Mouse (Mus musculus): Measurements from ENCODE around the gene Lif. TPM values are rescaled to one million over a fixed set of nuclear protein-coding genes. Genes with fewer than 3 reads are reported as not detected.

Gene Lif
- polyA plus RNA-seq, 1 experiment = 0.90 TPM

- Histone ChIP-seq H3K4me1 (ENCODE audit: control insufficient read depth, insufficient read depth, low read length) (0 out of 2 replicates have a peak, but pooled peaks cover 2% of the 10 kb centered on the region), H3K4me3 (ENCODE audit: insufficient read depth, low read length) (no peak overlapping the region), H3K27ac (ENCODE audit: insufficient read depth, low read length) (no peak overlapping the region)
- TF ChIP-seq POLR2A (IDR thresholded peaks at IDR 0.05; ENCODE audit: extremely low read depth, insufficient read depth, low read length) (no peak), CTCF (IDR thresholded peaks at IDR 0.05; ENCODE audit: extremely low read depth, insufficient read depth, low read length) (no peak)
Observed at GRCm38 (mm10) chr11:4292888-4293247, 35.5 kb downstream of the Lif start.

DNA sequence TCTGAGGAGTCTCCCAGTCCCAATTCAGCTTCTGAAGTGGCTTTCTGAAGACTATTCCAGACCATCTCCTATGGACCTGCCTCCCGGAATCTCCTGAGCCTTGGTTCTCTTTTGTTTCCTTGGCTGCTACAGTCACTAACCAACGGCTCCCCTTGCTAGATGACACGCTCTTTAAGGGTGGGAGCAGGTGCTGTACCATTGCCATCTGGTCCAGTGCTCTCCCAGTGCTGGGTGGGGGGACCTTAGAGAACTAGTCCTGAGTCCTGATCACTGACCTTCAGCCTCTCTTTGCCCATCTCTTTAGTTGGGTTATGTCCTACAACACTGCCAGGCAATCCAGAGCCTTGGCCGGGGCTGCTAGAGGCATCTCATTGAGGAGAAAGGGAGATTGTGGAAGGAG, 36.1 kb downstream of the Lif start:
- H3K27ac ChIP-seq (ENCODE audit: insufficient read depth, low read length) = no peak overlapping the region
- no peak for TF ChIP-seq CTCF (IDR thresholded peaks at IDR 0.05; ENCODE audit: extremely low read depth, insufficient read depth, low read length)
- no peak for TF ChIP-seq POLR2A (IDR thresholded peaks at IDR 0.05; ENCODE audit: extremely low read depth, insufficient read depth, low read length)
- no peak overlapping the region for H3K4me3 ChIP-seq (ENCODE audit: insufficient read depth, low read length)
- 0 out of 2 replicates have a peak, but pooled peaks cover 2% of the 10 kb centered on the region for H3K4me1 ChIP-seq (ENCODE audit: control insufficient read depth, insufficient read depth, low read length)

DNA sequence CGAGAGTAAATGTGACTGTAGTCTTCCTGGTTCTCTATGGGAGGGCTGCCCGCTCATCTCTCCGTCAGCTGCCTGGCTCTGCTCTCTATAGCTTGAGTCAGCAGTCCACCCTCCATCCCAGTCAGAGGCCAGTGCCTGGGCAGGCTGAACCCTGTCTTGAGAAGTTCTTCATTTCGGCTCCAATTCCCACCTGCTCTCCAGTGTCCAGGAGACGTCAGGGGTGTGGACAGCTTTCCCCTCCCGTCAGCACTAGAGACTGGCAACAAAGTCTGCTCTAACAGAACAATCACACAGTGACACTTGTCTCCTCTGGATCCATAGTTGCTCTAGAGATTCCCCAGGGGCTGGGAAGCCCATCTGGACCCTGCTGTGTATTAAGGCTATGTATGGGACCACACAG, 36.7 kb downstream of the Lif start:
- Histone ChIP-seq H3K4me1 (ENCODE audit: control insufficient read depth, insufficient read depth, low read length) (0 out of 2 replicates have a peak, but pooled peaks cover 2% of the 10 kb centered on the region), H3K27ac (ENCODE audit: insufficient read depth, low read length) (no peak overlapping the region), H3K4me3 (ENCODE audit: insufficient read depth, low read length) (no peak overlapping the region)
- TF ChIP-seq POLR2A (IDR thresholded peaks at IDR 0.05; ENCODE audit: extremely low read depth, insufficient read depth, low read length) = no peak
- TF ChIP-seq CTCF (IDR thresholded peaks at IDR 0.05; ENCODE audit: extremely low read depth, insufficient read depth, low read length) = no peak

- Histone ChIP-seq H3K4me3 (ENCODE audit: insufficient read depth, low read length) (no peak overlapping the region), H3K4me1 (ENCODE audit: control insufficient read depth, insufficient read depth, low read length) (0 out of 2 replicates have a peak, but pooled peaks cover 2% of the 10 kb centered on the region), H3K27ac (ENCODE audit: insufficient read depth, low read length) (no peak overlapping the region)
- TF ChIP-seq POLR2A (IDR thresholded peaks at IDR 0.05; ENCODE audit: extremely low read depth, insufficient read depth, low read length) = no peak
- no peak for TF ChIP-seq CTCF (IDR thresholded peaks at IDR 0.05; ENCODE audit: extremely low read depth, insufficient read depth, low read length)
Observed at GRCm38 (mm10) chr11:4294495-4295351, 37.4 kb downstream of the Lif start.

- Histone ChIP-seq H3K27ac (ENCODE audit: insufficient read depth, low read length) (no peak overlapping the region), H3K4me1 (ENCODE audit: control insufficient read depth, insufficient read depth, low read length) (0 out of 2 replicates have a peak, but pooled peaks cover 2% of the 10 kb centered on the region), H3K4me3 (ENCODE audit: insufficient read depth, low read length) (no peak overlapping the region)
- TF ChIP-seq POLR2A (IDR thresholded peaks at IDR 0.05; ENCODE audit: extremely low read depth, insufficient read depth, low read length) = no peak
- TF ChIP-seq CTCF (IDR thresholded peaks at IDR 0.05; ENCODE audit: extremely low read depth, insufficient read depth, low read length) = no peak
Observed at GRCm38 (mm10) chr11:4296610-4297275, 39.4 kb downstream of the Lif start.

GRCm38 (mm10) chr11:4297753-4298152, 40.4 kb downstream of the Lif start:
- Histone ChIP-seq H3K4me3 (ENCODE audit: insufficient read depth, low read length) (no peak overlapping the region), H3K4me1 (ENCODE audit: control insufficient read depth, insufficient read depth, low read length) (0 out of 2 replicates have a peak, but pooled peaks cover 2% of the 10 kb centered on the region), H3K27ac (ENCODE audit: insufficient read depth, low read length) (no peak overlapping the region)
- TF ChIP-seq POLR2A (IDR thresholded peaks at IDR 0.05; ENCODE audit: extremely low read depth, insufficient read depth, low read length) = no peak
- TF ChIP-seq CTCF (IDR thresholded peaks at IDR 0.05; ENCODE audit: extremely low read depth, insufficient read depth, low read length) = no peak

- H3K4me1 ChIP-seq (ENCODE audit: control insufficient read depth, insufficient read depth, low read length) = 0 out of 2 replicates have a peak, but pooled peaks cover 2% of the 10 kb centered on the region
- TF ChIP-seq CTCF (IDR thresholded peaks at IDR 0.05; ENCODE audit: extremely low read depth, insufficient read depth, low read length) (no peak), POLR2A (IDR thresholded peaks at IDR 0.05; ENCODE audit: extremely low read depth, insufficient read depth, low read length) (no peak)
- no peak overlapping the region for H3K27ac ChIP-seq (ENCODE audit: insufficient read depth, low read length)
- H3K4me3 ChIP-seq (ENCODE audit: insufficient read depth, low read length) = no peak overlapping the region
Observed at GRCm38 (mm10) chr11:4298615-4299014, 41.3 kb downstream of the Lif start.

GRCm38 (mm10) chr11:4299191-4299590, 41.8 kb downstream of the Lif start:
- no peak overlapping the region for H3K27ac ChIP-seq (ENCODE audit: insufficient read depth, low read length)
- 0 out of 2 replicates have a peak, but pooled peaks cover 2% of the 10 kb centered on the region for H3K4me1 ChIP-seq (ENCODE audit: control insufficient read depth, insufficient read depth, low read length)
- TF ChIP-seq POLR2A (IDR thresholded peaks at IDR 0.05; ENCODE audit: extremely low read depth, insufficient read depth, low read length) (no peak), CTCF (IDR thresholded peaks at IDR 0.05; ENCODE audit: extremely low read depth, insufficient read depth, low read length) (no peak)
- no peak overlapping the region for H3K4me3 ChIP-seq (ENCODE audit: insufficient read depth, low read length)

DNA sequence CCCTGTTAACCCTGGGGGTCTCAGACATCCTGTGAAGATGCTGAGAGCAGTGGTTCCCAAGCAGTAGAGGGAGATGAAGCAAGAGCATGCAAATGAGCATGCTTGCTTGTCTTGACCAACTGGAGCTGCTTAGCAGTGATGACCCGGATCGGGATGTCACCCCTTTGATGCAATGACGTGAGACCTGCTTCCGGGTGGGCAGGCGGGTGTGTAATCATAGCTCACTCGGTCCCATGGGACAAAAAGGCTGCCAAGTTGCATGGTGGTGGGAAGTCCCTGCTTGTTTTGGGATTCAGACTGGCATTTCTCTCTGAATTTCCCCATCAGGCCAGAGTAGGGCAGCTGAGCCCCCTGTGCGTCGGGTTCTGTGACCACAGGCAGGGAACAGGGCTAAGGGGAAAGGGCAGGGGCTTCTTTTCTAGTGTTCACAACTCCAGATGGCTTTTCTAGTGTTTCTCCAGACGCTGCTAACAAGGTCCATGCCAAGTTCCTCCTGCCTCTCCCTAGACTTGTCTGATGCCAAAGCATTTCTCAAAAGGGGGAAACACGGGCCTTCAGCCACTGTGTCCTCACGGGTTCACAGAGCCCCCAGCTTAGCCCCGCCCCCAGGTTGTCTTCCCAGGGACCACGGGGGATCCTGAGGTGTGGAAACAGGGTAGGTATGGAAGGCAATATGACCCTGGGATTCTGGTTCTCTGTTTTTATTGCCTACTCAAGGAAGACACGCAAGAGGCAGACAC, 42.5 kb downstream of the Lif start:
- no peak overlapping the region for H3K27ac ChIP-seq (ENCODE audit: insufficient read depth, low read length)
- H3K4me3 ChIP-seq (ENCODE audit: insufficient read depth, low read length) = no peak overlapping the region
- 0 out of 2 replicates have a peak, but pooled peaks cover 2% of the 10 kb centered on the region for H3K4me1 ChIP-seq (ENCODE audit: control insufficient read depth, insufficient read depth, low read length)
- no peak for TF ChIP-seq CTCF (IDR thresholded peaks at IDR 0.05; ENCODE audit: extremely low read depth, insufficient read depth, low read length)
- TF ChIP-seq POLR2A (IDR thresholded peaks at IDR 0.05; ENCODE audit: extremely low read depth, insufficient read depth, low read length) = no peak

Data from cortical plate, adult 2 months (tissue).